Mouse (Mus musculus) ES-E14 (cell line): ENCODE results near the gene Chst4.

Experiments used
- HCFC1 ChIP-seq: IDR thresholded peaks from 2 replicates; pipeline ENCODE4 v1.6.1; 2012; ENCODE audit warnings: low read length, inconsistent platforms, borderline replicate concordance; ENCODE audit not compliant: insufficient read depth
- MAFK ChIP-seq: IDR thresholded peaks from 2 replicates; pipeline ENCODE4 v1.6.1; 2014; ENCODE audit warnings: mild to moderate bottlenecking, low read depth, low read length, inconsistent platforms; ENCODE audit not compliant: insufficient read depth
- ZC3H11A ChIP-seq: IDR thresholded peaks from 2 replicates; pipeline ENCODE4 v1.6.1; 2012; ENCODE audit warnings: low read depth, mild to moderate bottlenecking, inconsistent platforms, low read length, borderline replicate concordance
- ZNF384 ChIP-seq: IDR thresholded peaks from 2 replicates; pipeline ENCODE4 v1.6.1; 2012; ENCODE audit warnings: low read depth, low read length, inconsistent platforms

- TF ChIP-seq MAFK = no peak
- TF ChIP-seq HCFC1 = no peak
- no peak for TF ChIP-seq ZNF384
- no peak for TF ChIP-seq ZC3H11A
Observed at GRCm38 (mm10) chr8:109986384-109986783, 53.2 kb downstream of the Chst4 start.
